Mouse (Mus musculus) gastrocnemius, postnatal 36 days (tissue): ENCODE results near the gene Mrps23. TPM values are rescaled to one million over a fixed set of nuclear protein-coding genes. Genes with fewer than 3 reads are reported as not detected.
"Not testable (repeated sequence)": the region's sequence is repeated elsewhere in the genome, so short reads cannot be mapped to it uniquely, and the experiment has no call there.

Experiments used
- DNase-seq, 2 experiments: peaks; one replicate each; pipeline ENCODE4 v3.0.0; 2022
- intact Hi-C: fragments of 180-260 bp; cut with DNase I; formaldehyde crosslinking; loops from one replicate; pipeline ENCODE4 v1.15.1; 2025
- total RNA-seq, 2 experiments: library from RNA; stranded (reverse); gene quantifications; 2 replicates each; pipeline ENCODE4 v1.2.3; 2021

Gene Mrps23
- total RNA-seq, 2 experiments from 2014 or later = 123 to 140 TPM

DNA sequence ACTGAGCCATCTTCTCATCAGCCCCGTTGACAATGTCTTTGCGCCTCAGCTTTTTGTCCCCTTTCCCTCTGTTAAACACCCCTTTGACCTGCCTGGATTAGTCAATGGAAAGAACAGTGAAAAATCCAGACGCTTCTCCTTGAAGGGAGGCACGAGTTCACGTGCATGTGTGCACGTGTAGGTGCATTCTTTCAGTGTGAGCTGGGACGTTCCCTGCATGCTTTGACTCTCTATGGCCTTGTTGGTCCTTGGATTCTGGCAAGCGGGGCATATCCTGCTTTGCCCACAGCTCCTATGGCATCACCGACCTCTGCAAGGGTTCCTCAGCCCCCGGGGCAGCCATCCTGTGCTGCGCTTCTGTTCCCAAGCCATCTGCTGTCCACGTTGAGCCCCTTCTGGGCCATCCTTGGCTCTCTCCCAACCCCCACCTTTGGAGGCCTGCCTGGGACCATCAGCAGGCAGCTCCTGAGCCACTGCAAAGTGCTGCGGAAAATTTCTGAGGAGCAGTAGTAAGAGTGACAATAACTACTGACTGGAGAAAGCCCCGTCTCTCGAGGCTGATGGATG, 32.2 kb upstream of the Mrps23 start:
- intact Hi-C loops = loop anchor here (2.0 kb wide), 1 partner anchor 15 kb away; no protein-coding TSS in a partner anchor
- DNase-seq = no peak

DNA sequence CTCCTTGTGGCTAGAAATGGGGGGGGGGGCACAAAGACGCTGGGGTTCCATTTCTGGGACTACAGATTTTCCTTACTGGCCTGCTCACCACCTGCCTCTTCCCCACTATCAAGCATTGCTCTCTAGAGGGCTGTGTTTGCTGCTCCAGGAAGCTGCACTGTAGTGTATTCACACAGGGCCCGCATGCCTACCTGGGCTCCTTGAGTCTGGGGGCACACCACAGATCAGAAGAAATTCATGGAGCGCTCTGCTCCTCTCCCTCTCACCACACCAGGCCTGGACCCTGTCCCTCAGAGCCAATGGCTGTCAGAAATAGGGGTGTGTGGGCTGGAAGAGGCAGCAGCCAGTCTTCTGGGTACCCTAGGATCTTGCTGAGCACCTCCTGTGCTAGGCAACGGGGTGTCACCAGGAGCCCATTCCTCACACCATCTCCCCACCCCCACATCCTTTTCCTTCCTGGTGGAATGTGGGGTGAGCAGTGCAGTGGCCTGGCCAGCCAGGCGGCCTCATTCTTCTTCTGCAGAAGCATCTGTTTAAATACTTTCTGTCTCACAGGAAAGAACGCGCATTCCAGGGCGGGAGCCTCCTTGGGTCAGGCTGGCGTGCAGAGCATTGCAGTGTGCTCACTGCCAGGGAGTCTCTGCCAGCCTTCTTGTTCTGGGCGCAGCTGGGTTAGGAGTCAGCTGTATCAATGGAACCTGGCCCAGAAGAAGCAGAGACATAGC, 31.4 kb upstream of the Mrps23 start:
- peak; percentile 62 to 75 for DNase-seq
- intact Hi-C loops = no loop called here

DNA sequence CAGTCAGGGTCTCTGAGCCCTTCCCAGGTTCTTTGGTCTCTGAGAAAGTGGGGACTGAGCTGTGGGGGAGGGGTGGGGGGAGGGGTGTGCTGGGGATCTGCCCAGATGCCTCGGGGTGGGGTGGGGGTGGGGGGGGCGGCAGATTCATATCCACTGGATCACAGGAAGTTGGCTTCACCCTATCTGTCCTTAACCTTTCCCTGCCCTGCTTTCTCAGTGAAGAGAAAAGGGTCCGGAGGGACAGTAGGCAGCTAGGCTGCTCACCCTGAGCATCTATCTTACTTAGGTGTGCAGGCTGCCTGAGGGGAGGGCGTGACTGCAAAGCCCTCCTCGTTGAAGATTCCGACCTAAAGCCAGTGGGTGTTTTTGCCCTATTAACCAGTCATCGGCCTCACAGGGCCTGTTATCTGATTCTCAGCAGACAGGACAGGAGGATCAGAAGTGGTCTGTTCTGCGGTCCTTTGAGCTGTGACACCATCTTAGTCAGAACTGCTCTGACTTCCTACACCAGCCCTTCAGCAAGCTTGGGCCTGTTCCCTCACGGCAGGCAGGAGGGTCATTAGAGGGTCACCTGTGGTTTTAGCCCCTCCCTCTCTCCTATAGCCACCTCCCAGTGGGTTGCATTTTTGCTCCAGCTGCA, 30.7 kb upstream of the Mrps23 start:
- DNase-seq = no peak

GRCm38 (mm10) chr11:88180467-88180958, 23.7 kb upstream of the Mrps23 start:
- intact Hi-C loops = no loop called here
- peak; percentile 54 to 68 for DNase-seq

More for the DNA sequence above, 30.7 kb upstream of the Mrps23 start:
- intact Hi-C loops = no loop called here

DNA sequence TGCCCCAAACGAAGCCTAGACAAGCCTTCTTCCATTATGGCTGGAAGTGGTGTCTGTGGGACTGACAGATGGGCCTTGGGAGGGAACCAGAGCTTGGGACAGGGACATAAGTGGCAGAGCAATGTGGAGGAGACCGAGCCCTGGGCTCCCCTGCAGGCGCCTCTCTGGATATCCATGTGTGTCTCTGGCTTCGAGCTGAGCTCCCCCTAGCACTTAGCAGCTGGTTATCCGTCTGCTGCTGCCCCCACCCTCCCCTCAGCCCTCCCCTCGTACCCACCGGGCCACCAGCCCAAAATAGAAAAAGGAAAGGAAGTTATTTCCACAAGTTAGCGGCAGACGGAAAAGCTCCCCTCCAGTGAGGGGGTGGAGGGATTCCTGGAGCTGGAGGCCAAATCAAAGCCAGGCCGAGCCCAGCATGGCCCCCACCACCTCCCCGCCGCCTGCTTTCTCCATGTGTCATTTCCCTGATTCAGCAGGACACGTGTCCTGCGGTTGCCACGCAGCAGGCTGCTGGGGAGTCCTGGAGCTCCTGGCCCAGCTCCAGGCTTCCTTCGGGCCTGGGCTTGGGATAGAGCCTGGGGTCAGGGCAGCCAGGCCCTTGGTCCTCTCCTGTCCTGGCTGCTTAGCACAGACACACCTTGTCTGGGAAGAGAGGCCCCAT, 23.1 kb upstream of the Mrps23 start:
- intact Hi-C loops = no loop called here
- peak; percentile 66 to 79 for DNase-seq

DNA sequence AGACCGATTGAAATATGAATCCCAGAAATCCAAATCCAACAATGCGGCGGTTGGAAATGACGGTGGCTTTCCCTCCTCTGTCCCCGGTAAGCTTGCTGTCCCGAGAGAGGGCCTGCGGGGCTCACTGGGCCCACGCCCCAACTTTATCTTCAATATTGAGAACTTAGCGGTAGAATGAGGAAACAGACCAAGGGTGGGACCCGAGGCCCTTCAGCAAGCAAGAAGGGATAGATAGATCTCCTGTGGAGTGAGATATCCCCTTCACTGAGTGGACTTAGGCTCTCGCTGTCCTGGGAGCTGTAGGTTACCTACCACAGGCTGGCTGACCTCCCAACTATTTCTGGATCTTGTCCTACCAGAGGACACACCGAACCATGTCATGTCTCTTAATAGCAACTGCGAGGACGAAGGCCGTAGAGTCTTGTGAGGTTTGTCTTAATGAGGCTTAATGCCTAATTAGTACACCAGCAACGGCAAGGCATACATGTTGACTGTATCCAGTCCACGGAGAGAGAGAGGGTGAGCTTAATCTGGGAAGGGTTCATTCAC, 19.5 kb upstream of the Mrps23 start:
- intact Hi-C loops = no loop called here
- DNase-seq = no peak

DNA sequence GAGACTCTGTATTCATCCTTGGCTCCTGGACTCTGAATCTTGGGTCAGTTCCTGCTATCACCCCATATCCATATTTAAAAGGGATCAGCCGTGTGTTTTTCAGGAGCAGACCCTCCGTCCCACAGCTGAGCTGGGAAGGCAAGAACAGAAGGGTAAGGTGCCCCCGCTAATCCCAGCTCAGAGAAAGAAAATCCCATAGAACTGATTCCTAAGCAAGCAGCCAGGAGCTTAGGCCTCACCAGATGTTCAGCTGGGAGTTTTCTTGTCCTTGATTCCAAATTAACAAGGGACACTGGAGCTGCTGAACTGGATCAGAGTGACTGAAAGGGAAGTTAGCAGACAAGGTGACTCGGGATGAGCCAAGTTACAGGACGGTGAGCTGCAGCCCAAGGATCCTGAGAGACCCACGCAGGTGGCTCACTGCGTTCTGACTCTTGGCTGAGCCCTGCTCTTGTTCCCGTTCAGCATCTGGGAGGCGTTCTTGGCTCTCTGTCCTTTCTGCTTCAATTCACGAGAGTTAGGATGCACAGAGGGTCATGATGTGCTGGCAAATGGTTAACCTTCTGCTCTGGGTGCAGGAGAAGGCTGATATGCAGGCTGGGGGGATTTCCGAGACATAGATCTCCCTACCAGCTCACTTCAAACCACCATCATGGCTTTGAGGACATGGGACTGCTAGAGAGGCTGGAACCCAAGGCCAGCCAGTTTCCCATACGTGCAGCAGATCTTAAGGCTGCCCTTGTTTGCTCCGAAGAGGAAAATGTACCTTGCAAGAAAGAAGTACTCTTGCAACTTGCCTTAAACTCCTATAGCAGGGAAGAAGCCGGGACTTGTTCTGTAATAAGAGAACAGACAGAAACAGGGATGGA, 17.9 kb upstream of the Mrps23 start:
- DNase-seq = peak in 1 of 2 experiments; percentile 2
- intact Hi-C loops = loop anchor here (2.0 kb wide), 1 partner anchor 16 kb away; no protein-coding TSS in a partner anchor

DNA sequence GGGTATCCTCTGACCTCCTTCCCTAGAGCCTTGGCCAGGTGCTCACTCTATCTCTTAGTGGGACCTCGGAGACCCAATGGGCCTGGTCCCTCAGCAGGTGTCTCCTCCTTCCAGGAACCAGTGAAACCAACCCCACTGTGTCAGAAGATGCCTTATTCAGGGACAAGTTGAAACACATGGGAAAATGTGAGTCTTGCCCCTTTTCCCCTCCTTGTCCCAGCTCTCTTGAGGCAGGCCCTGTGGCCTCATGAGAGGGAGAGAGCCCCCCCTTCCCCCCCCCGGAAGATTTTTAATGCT, 17.3 kb upstream of the Mrps23 start:
- intact Hi-C loops = loop anchor here (2.0 kb wide), 1 partner anchor 16 kb away; no protein-coding TSS in a partner anchor
- DNase-seq = peak in 1 of 2 experiments; percentile 2

DNA sequence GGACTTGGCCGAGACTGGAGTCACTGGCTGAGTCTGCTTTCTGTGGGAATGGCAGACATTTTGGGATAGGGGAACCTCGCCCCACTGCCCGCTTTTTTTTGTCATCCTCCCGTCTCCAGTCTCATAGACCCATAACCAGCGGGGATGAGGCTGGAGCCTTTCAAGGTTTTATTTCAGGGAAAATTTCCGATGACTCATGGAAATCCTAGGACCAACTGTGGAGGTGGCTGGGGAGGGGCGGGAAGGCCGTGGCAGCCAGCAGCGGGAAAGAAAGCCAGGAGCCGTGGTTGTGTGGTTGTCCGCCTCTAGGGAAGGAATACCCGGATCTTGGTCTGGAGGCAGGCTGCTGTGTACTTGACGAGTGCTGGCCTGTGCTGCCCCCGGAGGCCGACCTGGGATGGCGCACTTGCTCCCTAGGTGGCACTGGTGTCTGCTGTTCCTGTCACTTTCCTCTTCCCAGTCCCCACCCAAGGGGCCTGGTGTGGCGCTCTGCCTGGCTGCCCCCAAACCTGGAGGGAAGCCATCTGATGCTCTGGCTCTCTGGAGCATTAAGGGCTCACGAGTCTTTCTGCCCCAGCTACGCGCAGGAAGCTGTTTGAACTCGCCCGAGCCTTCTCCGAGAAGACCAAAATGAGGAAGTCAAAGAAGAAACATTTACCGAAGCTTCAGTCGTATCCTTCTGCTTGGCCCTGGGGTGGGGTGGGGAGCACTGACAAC, 16.6 kb upstream of the Mrps23 start:
- DNase-seq = peak; percentile 84 to 85
- intact Hi-C loops = loop anchor here (2.0 kb wide), 2 partner anchors 17 to 129 kb away; no protein-coding TSS in a partner anchor

GRCm38 (mm10) chr11:88188216-88188615, 16.0 kb upstream of the Mrps23 start:
- intact Hi-C loops = loop anchor here (2.0 kb wide), 1 partner anchor 129 kb away; no protein-coding TSS in a partner anchor

GRCm38 (mm10) chr11:88188635-88189034, 15.6 kb upstream of the Mrps23 start:
- peak in 1 of 2 experiments; percentile 4 for DNase-seq
- intact Hi-C loops = loop anchor here (2.0 kb wide), 1 partner anchor 130 kb away; no protein-coding TSS in a partner anchor

More at GRCm38 (mm10) chr11:88188216-88188615, 16.0 kb upstream of the Mrps23 start:
- DNase-seq = no peak

GRCm38 (mm10) chr11:88192595-88192994, 11.6 kb upstream of the Mrps23 start:
- intact Hi-C loops = no loop called here
- DNase-seq = peak in 1 of 2 experiments; percentile 11

DNA sequence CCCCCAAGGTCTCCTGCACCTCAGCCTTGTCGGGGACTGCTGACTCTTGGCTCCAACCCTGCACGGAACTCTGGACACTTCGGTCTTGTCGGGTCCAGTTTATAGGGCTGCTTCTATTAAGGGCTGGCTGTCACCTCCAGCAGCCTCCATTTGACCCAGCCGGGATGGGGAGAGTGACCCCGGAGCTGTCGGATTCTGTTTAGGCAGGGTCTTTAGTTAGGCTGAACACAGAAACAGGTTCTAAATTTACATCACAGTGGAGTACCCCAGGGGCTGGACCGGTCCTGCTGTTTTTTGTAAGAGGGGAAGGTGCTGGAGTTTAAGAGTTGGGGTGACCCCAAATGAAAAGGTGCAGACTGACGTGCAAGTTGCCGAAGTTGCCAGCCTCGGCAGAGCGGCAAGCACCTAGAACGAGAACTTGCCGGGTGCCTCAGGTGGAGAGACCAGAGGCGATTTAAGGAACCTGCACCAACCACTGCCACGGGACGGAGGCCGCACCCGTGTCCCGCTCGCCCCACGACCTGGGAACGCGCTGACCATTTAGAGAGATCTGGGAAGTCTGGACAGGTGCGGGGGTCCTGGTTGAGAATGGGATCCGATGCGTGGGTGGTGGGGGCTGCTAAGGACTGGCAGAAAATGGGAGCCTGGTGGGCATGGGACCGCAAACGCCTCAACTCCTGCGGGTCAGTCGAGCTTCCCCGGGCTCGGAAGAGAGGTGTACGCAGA, 10.9 kb upstream of the Mrps23 start:
- intact Hi-C loops = no loop called here
- DNase-seq = no peak

- no peak for DNase-seq
These were observed 10.1 kb upstream of the Mrps23 start for GRCm38 (mm10) chr11:88193824-88194696.

DNA sequence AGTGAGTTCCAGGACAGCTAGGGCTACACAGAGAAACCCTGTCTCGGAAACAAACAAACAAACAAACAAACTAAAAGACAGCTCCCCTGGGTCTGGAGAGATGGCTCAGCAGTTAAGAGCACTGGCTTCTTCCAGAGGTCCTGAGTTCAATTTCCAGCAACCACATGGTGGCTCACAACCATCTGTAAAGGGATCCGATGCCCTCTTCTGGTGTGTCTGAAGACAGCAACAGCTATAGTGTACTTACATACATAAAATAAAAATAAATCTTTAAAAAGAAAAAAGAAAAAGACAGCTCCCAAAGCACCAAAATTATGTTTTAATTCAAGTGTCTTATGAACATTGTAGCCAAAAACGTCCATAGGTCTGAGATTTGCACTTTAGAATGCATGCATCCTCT, 8.5 kb upstream of the Mrps23 start:
- not testable (repeated sequence) for DNase-seq
- intact Hi-C loops = loop anchor here (2.0 kb wide), 2 partner anchors 137 to 225 kb away; no protein-coding TSS in a partner anchor

More at GRCm38 (mm10) chr11:88193824-88194696, 10.1 kb upstream of the Mrps23 start:
- intact Hi-C loops = loop anchor here (2.0 kb wide), 1 partner anchor 223 kb away; no protein-coding TSS in a partner anchor

- intact Hi-C loops = loop anchor here (2.0 kb wide), 1 partner anchor 138 kb away; no protein-coding TSS in a partner anchor
- DNase-seq = no peak
These were observed 7.0 kb upstream of the Mrps23 start for GRCm38 (mm10) chr11:88197153-88197576.

DNA sequence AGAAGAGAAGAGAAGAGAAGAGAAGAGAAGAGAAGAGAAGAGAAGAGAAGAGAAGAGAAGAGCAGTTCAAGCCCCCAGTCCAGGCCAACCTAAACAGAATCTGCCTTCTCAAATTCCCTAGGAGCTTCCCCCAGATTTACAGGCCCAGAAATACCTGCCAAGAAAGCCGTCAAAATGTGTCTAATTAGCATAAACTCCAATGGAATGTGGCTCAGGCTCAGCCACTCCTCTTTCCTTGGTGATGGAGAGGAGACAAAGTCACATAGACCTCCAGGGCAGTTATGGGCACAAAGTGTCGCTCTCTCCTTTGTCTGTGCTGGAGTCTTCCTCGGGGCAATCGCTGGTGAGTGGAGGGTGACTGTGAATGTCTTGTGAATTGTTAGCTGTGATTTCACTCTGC, 6.0 kb upstream of the Mrps23 start:
- intact Hi-C loops = no loop called here
- DNase-seq = no peak
